Mouse (Mus musculus) megakaryocyte, adult 5-6 weeks (primary cell): ENCODE measurements around the gene Disp2. TPM values are rescaled to one million over a fixed set of nuclear protein-coding genes. Genes with fewer than 3 reads are reported as not detected.

Experiments
- ATAC-seq: 2 replicates; pipeline ENCODE4 v1.8.0; 2016; ENCODE audit warnings: mild to moderate bottlenecking, inconsistent platforms; ENCODE audit not compliant: poor library complexity, severe bottlenecking
- total RNA-seq, 2 experiments: library from RNA; stranded (forward) in 1 of 2; stranded (reverse) in 1 of 2; fragments of 153-499, 151-499 nt in 1 of 2; fragments of 221-1000, 200-1000 nt in 1 of 2; gene quantifications; 2 replicates each; pipeline versions ENCODE4 v1.2.3 to v1.2.4; 2015 to 2017

The Disp2 gene
- total RNA-seq (2015) (0.02 TPM in 1 of 2 replicates, not detected in the other), total RNA-seq (2017) (not detected in 2 replicates)

DNA sequence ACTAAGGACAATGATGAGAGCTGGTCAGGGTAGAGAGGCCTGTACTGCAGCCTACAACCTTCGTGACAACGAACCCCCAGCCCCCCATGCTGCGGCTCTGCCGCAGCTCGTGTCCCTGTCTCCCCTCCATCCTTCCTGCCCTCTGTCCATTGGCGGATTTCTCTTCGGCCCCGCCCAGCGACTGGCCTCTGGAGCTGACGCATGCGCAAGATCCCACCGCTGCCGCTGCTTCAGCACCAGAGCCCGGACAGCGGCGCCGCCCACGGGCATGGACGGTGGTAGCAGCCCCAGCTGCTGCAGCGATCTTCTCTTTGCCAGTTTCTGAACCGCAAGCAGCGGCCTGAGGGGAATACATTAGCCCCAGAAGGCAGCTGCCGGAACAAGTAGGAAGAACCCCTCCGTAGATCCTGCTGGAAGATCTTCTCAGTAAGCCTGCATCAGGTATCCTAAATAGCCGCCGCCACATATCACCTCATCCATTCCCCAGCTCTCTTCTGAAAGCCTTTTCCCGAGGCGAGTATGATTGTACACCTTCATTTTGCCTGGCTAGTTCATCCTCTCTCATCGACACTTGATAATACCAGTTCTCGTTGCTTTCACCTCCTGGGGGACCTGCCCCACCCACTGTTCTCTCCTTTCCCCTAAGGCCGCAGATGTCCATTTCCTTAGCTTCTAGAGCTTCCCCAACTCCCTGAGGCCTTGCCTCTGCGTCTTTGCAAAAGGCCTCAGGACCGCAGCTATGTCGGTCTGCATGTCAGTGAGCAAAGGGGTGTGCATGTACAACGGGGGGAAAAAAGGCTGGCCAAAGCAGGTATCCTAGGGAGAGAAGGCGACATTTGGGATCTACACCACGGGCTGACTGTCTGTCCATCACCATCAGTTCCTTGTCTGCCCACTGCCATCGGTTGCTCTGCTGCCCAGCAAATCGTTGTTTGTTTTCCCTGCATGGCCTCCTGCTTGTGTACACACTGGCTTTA is at the start of gene Disp2:
Gene Disp2 (plus strand): TSS at position 216 of the 977 bp plus-strand sequence.
- ATAC-seq = peak; percentile 96

DNA sequence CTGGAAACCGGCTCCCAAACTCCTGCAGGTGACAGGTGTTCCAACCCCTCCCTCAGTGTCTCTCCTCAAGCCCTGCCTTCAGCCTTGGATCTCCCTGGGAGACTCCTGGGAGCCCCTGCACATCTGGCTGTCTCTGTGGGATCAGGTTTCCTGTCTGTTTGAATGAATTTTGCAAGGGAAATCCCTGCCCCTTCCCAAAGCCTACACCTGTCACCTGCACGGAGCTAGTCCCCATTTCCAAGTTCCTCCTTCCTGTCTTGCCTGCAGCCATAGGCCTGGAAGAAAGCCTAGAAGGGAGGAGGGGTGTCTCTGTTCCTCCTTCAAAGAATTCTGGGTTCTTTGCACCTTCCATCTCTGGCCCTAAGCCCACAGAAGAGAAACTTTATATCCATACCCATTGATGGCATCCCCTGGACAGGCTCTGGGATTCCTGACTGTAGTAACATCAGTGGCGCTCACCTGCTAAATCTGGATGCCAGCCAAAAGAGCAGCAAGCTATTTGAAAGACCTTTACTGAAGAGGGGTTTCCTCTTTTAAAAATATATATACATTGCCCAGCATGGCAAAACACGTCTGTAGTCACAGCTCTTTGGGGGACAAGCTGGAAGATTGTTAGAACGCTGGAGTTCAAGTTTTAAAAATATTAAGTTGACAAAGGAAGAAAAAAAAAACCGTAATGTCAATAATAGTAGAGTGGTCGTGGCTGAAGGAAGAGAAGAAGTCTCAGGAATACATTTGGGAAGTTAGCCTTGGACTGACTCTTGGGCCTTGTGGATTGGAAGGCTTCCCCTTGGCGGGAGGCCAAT is 49.5 kb upstream of the Disp2 start:
- ATAC-seq = no peak

DNA sequence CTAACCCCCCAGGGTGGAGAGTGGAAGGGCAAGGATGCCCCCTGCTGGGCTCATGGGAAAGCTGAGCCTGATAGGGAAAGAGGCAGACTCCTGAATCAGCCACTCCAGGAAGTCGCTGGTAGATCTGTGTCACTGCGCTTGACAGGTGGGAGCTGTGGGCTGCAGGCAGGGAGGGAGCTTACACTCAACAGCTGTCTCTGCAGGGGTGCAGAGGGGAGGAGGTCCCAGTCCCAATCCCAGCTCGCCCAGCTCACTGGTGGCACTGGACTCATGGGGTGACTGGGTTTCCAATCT is 49.0 kb upstream of the Disp2 start:
- ATAC-seq = peak; percentile 57

- ATAC-seq = no peak
These were observed 47.5 kb upstream of the Disp2 start for GRCm38 (mm10) chr2:118731981-118732380.

- no peak for ATAC-seq
These were observed 46.2 kb upstream of the Disp2 start for GRCm38 (mm10) chr2:118733341-118733740.

GRCm38 (mm10) chr2:118740341-118740740 is 39.2 kb upstream of the Disp2 start:
- no peak for ATAC-seq

DNA sequence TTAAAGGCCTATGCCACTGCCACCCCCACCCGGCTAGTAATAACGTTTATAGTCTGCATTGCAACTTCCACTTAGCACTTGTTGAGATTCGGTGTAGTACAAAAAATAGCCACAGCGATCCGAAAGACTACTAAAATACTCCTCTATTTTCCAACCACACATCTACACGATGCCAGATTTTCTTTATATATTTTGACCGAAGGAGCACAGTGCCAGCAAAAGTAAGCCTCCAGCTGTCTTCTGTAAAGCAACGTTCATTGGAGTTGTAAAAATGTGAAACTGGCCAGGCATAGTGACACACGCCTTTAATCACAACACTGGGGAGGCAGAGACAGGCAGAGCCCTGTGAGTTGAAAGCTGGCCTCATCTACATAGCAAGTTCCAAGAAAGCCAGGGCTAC is 38.3 kb upstream of the Disp2 start:
- ATAC-seq = no peak

- ATAC-seq = peak; percentile 52
These were observed 36.1 kb upstream of the Disp2 start for GRCm38 (mm10) chr2:118743261-118743943.

GRCm38 (mm10) chr2:118744621-118745020 is 34.9 kb upstream of the Disp2 start:
- ATAC-seq = 0 out of 2 replicates have a peak, but pooled peaks have one; percentile 8

- ATAC-seq = peak; percentile 74
These were observed 34.2 kb upstream of the Disp2 start, which contains the start of gene Inafm2 for GRCm38 (mm10) chr2:118745232-118745884. Inafm2 (plus strand) TSS chr2:118745758.

DNA sequence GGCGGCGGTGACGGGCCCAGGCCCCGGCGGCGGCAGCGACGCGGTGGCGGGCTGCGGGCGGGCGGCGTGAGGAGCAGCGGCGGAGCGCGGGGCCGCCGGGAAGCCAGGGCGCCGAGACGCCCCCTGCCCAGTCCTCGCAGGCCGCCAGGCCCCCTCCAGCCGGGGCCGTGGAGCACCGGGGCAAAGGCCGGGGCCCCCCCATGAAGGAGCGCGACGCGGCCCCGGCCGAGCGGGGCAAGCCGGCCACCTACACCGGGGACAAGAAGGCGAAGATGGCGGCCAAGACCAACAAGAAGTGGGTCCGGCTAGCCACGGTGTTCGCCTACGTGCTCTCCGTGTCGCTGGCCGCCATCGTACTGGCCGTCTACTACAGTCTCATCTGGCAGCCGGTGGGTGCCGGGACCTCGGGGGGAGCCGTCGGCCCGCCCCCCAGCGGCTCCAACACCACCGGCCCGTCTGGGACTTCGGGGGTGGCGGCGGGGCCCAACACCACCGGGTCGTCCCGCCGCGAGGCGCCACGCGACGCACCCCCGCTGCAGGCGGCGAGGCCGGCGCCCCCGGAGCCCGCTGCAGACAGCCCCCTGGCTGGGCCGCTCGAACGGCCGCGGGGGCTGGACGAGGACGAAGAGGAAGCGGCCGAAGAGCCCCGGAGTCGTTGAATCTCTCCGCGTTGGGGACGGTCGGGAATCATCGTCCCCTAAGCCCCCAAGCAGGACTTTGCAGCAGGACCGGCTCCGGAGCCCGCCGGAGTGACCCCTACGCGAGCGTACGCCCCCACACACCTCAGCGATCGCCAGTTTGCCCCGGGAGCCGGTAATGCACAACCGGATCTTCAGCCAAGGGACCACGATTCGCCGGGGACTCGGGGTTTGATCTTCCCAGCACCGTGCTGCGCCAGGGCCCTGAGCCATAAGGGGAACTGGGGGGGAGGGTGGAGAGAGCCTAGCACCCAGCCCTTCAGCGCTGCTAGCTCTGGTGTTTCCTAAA is 33.3 kb upstream of the Disp2 start:
- peak; percentile 32; the same call in 1 of the 2 replicates for ATAC-seq

DNA sequence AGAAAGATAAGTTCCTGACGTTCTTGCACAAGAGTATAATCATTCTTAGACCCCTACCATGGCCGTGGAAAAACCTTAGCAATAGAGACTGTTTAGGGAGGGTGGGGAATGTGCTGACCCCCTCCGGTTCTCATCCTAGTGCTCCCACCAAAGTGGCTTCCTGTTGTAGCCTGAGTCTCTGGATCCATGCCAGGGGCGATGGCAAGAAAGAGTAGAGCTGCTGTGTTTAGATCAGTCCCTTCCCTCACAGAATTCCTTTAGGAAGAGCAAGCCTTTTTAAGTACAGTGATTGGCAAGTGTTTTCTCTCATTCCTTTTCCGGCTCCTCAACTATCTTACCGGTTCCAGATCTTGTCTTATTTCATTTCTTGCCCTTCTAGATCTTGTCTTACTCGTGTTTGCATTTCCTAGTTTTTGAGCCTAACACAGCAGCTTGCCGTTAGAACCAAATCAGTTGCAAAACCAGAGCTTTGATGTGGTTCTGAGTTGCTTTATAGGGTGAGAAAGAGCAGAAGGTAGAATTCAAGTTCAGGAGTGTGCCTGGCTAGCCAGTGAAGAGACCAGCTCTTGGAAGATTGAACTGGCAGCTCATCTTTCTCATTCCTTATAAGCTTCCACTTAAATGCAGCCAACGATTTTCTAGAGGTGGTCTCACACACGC is 32.1 kb upstream of the Disp2 start:
- no peak for ATAC-seq

- no peak for ATAC-seq
These were observed 30.1 kb upstream of the Disp2 start for GRCm38 (mm10) chr2:118749341-118749884.

DNA sequence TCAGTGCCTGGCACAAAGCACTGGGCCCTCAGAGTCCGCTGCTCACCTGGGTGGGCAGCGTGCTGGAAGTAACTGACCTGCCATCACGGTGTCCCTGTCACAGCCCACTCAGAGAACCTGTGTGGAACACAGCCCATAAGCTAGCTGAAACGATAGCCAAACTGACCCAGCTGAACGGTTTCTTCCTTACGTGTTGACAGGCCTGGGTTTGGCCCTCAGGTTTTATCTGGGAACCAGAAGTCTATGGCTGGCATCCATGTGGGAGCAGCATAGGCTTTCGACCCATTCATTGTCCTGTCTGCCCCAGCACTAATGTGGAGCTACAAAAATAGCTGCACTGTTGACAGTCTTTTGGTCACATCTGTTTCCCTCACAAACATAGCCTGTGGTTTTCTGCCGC is 29.0 kb upstream of the Disp2 start:
- ATAC-seq = no peak

DNA sequence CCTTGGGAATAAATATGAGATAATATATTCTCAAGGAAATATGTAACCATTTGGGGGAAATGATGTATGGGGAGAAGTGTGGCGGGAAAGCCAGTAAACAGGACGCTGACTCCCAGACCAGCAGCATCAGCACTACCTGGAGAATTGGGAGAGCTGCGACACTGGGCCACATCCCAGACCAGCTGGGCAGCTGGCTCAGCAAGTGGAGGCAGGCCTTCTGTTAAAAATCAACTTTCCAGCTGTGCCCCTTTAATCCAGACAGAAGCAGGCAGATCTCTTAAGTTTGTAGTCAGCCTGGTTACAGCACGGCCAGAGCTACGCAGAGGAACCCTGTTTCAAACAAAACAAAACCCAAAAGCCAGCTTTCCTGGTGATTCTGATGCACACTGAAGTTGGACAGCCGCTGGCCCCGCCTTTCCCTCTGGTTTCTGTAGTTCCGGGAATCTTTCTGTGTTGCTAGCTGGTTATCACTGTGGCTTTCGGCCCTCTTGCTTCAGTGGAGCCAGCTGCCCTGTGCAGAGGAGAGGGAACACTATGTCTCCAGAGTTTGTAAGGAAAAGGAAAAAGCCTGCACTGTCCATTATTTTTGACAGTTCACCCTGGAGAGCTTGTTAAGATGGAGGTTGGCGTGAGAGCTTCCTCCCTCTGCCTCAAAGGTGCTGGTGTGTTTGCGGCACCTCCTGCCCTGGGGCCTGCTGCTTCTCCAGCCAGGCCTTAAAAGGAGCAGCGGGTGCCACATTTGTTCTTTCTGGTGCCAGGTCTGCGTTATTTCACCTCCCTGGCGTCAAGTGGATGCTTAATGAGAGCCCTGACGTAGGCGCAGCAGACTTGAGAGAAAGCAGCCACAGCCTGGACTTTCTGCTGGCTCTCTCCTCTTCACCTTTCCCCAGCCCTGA is 27.4 kb upstream of the Disp2 start:
- ATAC-seq = no peak

- ATAC-seq = no peak
These were observed 26.8 kb upstream of the Disp2 start for GRCm38 (mm10) chr2:118752792-118753108.

DNA sequence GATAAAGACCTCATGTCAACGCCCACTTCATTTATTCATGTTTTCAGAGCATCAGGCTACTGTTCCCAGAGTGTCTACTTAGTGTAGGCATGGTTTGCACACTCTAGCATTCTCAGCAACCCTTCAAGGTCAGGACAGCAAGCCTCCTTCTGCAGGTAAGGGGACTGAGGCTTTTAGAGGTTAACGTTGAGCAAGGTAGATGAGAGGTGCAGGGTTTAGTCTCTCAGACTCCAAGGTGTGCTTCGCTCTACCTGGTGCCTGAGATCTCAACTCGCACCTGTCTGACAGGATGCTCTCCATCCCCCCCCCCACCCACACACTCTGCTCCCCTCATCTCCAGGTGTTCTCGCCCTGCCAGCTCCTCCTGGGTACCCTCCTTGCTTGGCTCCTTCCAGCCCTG is 25.4 kb upstream of the Disp2 start:
- no peak for ATAC-seq

GRCm38 (mm10) chr2:118755407-118755806 is 24.1 kb upstream of the Disp2 start:
- ATAC-seq = no peak
